Mouse (Mus musculus) CD8-positive naive resting alpha-beta T cell, adult 2 months (primary cell): ENCODE results near the gene Prrg1.
"Not testable (repeated sequence)": the region's sequence is repeated elsewhere in the genome, so short reads cannot be mapped to it uniquely, and the experiment has no call there.

Experiments used
- DNase-seq, 2 experiments: peaks; one replicate each; pipeline ENCODE4 v3.0.0; 2022; ENCODE audit warnings: low read depth in 2 of 2, low spot score in 2 of 2

Prrg1 gene

DNA sequence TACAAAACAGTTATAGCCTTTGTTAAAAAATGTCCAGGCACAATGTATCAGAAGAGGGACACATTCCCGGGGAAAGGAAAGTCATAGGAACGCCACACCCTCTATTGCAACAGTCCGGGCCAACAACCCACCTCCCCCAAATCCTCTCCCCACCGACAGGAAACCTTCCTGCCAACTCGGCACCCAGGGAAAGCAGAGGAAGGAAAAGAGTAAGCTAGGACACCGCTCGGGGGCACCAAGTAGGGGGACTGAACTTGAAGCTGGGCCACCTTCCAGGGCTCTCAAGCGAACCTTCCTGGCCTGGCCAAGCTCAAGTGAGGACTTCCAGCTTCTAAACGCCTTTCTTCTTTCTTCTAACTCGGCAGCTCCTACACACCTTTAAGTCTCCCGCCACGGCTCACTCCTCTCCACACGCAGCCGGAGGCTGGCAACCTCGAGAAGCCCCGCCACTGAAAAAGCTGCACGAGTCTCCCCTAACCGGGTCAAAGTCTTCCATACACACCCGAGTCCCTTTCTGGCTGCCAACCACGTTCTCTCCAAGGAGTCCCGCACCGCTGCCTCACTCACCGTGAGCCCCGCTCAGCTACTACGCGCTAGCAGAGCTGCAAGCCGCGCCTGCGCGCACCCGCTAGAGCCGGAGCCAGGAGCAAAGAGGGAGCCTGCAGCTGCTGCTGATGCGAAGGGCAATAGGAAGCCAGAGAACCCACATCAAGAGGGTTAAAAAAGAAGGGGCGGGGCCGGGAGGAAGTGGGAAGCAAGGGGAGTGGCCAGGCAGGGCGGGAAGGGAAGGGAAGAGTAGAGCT is at the start of gene Prrg1:
Gene Prrg1, minus strand, starts transcription at position 695 of the 803 bp plus-strand sequence.
- peak; percentile 45 to 49 for DNase-seq

DNA sequence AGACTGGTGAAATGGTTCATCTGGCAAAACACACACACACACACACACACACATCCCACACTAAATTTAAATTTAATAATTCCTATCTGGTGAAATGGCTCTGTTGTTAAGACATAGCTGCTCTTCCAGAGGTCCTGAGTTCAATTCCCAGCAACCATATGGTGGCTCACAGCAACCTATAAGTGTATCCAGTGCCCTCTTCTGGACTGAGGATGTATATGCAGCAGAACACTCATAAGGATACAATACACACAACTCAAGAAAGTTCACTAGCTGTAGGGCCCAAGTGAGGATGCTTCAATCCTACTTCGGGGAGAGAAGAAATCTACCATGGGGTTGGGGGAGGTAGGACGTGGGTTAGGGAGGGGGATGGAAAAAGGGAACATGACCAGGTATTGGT is 22.1 kb upstream of the Prrg1 start:
- DNase-seq, result no peak

DNA sequence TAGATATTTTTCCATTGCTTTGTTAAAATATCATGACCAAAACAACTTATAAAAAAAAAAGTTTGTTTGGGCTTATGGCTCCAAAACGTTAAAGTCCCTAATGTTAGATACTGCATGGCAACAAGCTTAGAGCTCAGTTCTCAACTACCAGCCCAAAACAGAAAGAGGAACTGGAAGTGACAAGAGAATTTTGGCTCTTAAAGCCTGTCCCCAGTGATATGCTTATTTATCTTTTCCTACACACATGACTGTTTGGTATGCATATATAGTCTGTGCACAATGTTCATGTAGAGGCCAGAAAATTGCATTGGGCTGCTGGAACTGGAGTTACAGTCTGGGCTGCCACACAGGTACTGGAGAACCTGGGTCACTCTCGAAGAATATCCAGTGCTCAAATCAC is 9.4 kb upstream of the Prrg1 start:
- no peak for DNase-seq

DNA sequence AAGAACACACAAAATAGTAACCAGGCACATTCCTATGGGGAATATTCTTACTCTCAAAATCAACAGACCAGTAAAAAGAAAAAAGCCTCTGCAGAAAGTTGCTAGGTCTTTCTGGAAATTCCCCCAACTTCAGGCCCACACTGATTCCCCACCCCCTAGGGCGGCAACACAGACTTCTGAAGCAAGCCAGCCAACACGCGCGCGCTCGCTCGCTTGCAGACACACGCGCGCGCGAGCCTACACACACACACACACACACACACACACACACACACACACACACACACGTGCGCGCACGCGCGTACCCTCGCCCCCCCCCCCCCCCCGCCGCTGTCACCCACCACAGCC is 868 bp downstream of the Prrg1 start:
- peak; percentile 47 to 53 for DNase-seq

DNA sequence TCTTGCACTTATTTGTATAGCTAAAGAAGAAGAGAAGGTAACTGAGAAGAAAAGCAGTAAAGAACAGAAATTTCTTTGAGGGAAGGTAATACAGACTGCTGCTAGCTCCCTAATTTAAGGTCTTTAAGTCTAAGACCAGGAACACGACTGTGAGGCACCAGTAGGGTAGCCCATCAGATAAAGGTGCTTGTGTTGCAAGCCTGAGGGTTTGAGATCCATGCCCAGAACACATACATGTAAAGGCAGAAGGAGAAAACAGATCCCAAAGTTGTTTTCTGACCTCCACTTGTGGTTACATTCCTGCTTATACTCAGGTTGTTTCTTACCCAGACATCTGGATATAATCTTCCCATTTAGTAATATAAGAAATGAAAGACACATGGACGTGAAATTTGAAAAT is 20.2 kb downstream of the Prrg1 start:
- DNase-seq, result no peak

DNA sequence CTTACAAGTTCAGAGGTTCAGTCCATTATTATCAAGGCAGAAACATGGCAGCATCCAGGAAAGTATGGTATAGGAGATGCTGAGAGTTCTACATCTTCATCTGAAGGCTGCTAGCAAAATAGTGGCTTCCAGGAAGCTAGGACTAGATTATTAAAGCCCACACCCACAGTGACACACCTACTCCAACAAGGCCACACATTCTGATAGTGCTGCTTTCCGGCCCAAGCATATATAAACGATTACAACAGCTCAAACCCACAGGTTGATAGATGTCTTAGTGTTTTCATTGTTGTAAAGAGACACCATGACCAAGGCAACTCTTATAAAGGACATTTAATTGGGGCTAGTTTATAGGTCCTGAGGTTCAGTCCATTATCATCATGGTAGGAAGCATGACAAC is 30.3 kb downstream of the Prrg1 start:
- no peak for DNase-seq

DNA sequence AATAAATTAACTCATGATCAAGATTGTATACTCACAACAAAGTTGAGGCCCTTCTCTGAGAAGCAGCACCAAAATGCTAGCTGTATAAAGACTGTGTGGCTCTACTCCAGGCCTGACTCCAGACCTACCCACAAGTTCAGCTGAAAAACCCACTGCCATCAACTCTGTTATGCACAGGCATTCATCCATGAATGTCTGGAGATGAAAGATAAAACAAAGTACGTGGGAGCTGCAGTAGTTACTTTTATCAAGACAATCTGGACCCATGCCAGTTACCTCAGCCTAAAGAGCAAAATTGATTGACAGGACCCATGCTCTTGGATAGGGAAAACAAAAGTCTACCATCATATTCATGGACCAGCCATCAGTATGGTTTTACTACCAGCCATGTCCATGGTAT is 31.0 kb downstream of the Prrg1 start:
- DNase-seq, result no peak

DNA sequence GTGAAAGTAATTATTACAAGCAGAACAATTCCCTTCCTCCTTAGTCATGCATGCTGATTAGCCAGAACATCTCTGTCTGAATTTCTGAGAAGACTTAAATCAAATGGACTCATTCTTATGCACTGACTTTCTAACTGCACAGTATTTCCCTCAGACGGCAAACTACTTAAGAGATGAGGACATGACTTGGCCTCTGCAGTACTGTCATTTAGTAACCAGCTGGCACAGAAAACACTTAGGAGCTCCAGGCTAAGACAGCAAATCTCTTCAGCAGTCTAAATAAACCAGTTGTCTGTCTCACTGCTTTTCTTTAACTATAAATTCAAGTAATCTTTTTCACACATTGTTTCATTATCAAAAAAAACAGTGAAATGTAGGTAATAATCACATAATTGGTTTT is 36.0 kb downstream of the Prrg1 start:
- DNase-seq, result no peak

DNA sequence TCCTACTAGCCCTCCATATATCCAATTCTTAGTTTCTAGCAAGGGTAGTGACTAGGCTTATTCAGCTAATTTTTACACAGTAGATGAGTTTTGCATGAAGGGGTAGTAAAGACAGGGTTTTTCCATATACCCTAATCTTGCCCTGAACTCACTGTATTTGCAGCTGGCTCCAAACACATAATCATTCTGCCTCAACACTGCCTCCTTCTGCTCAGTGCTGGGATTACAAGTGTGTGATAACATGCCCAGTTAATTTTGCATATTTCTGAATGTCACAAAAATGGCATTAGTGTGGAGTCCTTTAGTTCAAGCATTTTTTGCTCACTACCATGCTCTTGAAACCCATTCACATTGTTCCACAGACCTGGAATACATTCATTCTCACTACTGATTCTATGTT is 44.0 kb downstream of the Prrg1 start:
- DNase-seq, result peak; percentile 1 to 29

DNA sequence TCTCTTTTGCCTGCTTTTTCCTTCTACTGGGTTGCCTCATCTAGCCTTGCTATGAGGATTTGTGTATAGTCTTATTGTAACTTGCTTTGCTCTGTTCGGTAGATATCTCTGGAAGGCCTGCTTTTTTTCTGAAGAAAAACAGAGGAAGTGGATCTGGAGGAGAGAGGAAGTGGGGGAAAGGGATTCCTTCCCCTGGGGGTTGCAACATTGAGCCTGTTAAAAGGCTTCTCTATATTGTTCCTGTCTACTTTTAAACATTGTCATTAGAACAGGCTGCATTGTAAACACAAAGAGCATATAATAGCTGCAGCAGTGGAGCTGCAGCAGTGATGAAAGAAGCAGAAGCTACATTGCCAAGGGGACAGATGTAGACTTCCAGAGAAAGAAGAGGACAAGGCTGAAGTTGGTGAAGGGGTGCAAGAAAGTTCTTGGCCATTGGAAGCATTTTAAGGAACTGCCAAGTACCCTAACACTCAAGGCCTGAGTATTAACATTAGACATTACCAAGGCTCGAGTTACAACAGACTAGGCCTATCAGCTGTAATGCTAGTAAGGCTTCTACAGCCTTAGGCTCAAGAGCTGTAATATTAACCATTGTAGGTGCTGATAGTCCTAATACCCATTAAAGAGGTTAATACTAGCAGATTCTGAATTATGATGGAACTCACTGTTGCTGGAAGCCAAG is 44.9 kb downstream of the Prrg1 start:
- DNase-seq, result no peak

DNA sequence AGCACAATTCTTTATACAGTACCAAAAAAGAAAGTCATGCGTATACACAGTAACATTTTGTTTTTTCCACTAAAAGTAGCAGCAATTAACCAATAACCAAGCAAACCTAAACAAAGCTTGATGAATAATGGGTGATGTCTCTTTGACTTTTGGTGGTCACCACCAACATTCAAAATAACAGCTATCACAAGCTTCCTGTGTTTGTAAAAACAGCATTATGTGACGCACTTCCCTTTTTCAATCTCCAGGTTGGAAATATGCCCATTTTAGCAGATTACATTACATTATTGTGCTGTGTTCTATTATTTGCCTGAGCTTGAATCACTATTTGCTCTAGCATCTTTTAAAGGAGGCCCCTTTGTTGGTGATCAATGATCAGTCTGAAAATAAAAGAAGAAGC is 65.4 kb downstream of the Prrg1 start:
- no peak for DNase-seq

DNA sequence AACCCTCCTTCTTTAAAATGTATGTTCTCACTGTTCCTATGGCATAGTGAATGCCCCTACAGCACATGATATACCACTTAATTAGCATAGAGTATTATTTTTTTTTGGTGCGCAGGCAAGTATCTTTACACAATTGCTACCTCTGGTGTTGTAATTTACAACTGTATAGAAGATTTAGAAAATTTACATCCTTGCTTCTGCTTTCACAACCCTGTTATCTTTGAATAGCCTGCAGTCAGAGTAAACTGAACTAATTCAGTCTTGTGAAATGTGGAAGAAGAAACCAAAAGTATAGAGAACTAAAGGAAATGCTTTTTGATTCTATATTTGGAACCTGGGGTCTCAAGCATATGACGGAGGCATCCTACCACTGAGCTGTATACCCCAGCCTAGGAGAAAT is 100.7 kb downstream of the Prrg1 start:
- DNase-seq, result no peak

DNA sequence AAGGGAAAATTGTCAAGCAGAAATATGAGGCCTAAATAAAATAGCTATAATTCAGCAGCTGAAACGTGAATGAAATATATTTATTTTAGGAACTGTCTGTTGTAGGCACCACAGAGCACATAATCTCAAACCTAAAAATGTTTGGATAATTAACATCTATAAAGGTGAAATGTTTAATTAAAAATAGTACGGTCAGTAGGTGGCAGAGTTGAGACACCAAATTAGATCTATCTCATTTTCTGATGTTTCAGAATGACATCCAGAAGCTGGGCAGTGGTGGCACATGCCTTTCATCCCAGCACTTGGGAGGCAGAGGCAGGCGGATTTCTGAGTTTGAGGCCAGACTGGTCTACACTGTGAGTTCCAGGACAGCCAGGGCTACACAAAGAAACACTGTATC is 104.0 kb downstream of the Prrg1 start:
- no peak for DNase-seq

DNA sequence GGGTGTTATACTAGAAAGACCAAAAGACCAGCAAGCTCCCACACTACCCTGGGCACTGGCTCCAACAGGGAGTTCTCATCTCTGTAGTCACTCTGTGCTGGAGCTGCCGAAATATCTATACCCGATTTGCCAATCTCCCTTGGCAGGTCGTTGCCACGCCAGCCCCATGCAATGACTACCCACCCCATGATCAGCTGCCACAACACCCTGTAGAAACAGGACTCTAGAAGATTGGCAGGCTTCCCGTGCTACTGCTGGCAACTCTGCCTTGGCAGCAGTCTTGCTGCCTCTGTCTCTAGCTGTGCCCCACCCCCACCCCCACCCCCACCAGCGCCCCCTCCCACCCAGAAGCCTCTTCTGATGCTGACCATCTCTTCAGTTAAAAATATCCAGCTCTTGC is 149.3 kb downstream of the Prrg1 start:
- no peak for DNase-seq

DNA sequence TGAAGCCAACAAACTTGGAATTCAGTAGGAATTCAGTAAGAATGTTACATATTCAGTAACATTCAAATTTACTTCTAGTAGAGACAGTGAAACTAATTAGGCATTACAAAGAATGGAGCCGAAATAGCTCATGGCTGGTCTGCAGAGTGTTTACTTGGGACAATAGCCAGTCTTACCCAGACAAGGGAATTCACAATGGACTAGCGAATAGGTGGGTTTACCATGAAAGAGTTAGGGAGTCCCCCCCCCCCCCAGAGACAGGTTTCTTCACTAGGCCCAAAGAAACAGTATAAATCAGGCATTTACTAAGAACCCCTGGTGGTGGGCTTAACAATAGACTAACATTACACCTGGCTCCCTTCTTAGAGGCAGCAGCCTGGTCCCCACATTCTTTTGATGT is 180.3 kb downstream of the Prrg1 start:
- not testable (repeated sequence) for DNase-seq
